Mouse (Mus musculus) heart, embryonic 10.5 days (tissue): ENCODE results near the gene Mat2b. TPM values are rescaled to one million over a fixed set of nuclear protein-coding genes. Genes with fewer than 3 reads are reported as not detected.

Experiments
- polyA plus RNA-seq: library from polyadenylated mRNA; unstranded; fragments of >200 nt; fragmentation: Nextera tagmentation; extraction: Ambion mirVana; gene quantifications from 2 replicates; pipeline ENCODE4 v1.2.1, GENCODE M21; 2016

Mat2b gene
- polyA plus RNA-seq, 1 experiment from 2014 or later = 103 TPM

Other genes starting within 250 kb of the Mat2b start
- gene Hmmr, start 38.2 kb upstream of the Mat2b start, polyA plus RNA-seq = 57.1 and 63.0 TPM in 2 replicates
- gene Nudcd2, start 38.5 kb upstream of the Mat2b start, polyA plus RNA-seq = 152 and 184 TPM in 2 replicates
- gene Ccng1, start 60.1 kb upstream of the Mat2b start, polyA plus RNA-seq = 76.3 and 127 TPM in 2 replicates